Mouse (Mus musculus) c-Kit-positive CD71-positive TER-119-negative erythroid progenitor cells, embryonic 14.5 days (primary cell): ENCODE measurements around the gene Ccdc78.
"Not testable (repeated sequence)": the region's sequence is repeated elsewhere in the genome, so short reads cannot be mapped to it uniquely, and the experiment has no call there.

Experiments
- DNase-seq: peaks from one replicate; pipeline ENCODE4 v3.0.0-alpha.2; 2013; ENCODE audit warnings: low read depth

The Ccdc78 gene

GRCm38 (mm10) chr17:25783086-25783485, 3.3 kb upstream of the Ccdc78 start:
- no peak for DNase-seq

DNA sequence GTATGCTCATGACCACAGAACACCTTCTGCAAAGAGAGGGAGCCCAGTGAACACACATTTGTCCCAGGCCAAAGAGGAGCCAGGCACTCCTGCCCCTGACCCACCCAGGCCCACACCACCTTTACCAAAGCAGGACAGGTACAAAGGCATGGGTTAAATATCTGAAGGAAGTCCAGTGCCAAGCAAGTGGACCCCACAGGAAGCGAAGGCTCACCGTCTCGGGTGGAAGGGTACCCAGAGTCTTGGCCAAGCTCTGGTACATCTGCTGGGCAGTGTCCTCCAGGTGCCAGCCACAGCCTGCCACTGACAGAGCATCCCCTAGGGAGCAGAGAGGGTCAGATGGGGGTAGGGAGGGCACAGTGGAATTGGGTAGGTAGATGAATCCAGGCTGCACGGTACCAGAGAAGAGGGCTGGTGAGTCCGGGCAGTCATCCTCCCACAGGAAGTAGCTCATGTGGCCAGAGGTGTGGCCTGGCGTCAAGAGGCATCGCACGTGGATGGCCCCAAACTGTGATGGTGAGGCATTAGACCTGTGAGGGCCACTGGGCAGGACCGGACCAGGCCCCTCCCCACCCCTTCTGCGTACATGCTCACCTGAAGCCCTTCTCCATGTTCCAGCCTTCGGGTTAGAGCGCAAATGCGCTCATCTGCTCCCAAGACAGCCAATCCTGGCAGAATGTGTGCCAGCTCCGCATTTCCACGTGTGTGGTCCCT, 2.4 kb upstream of the Ccdc78 start:
- DNase-seq: no peak

GRCm38 (mm10) chr17:25785281-25785745, 1.1 kb upstream of the Ccdc78 start, which contains the start of gene Haghl:
Gene Haghl (minus strand): TSS chr17:25785673.
- DNase-seq: peak; percentile 94

- no peak for DNase-seq
These were observed 563 bp downstream of the Ccdc78 start for GRCm38 (mm10) chr17:25786781-25787504.

DNA sequence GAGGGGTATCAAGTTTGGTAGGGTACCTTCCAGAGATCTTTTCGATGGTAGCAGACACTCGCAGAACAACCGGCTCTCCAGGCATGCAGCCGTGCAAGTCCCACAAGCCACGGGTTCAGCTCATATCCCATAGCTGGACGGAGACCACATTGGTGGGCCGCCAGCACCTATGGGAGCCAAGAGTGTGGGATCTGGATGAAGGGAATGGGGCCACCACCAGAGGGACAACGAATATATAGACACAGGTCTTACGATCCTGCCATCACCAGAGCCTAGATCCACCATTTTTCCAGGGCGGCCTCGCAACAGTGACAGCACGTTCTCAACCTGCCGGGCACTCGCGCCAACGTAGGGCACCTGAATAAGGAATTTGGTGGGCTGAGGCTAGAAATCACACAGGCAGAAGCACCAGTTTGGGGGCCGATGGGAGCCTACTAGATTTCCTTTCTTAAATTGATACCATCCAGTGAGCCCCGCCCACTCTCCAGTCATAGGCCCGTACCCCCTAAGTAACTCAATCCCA, 5.0 kb downstream of the Ccdc78 start:
- DNase-seq: no peak

DNA sequence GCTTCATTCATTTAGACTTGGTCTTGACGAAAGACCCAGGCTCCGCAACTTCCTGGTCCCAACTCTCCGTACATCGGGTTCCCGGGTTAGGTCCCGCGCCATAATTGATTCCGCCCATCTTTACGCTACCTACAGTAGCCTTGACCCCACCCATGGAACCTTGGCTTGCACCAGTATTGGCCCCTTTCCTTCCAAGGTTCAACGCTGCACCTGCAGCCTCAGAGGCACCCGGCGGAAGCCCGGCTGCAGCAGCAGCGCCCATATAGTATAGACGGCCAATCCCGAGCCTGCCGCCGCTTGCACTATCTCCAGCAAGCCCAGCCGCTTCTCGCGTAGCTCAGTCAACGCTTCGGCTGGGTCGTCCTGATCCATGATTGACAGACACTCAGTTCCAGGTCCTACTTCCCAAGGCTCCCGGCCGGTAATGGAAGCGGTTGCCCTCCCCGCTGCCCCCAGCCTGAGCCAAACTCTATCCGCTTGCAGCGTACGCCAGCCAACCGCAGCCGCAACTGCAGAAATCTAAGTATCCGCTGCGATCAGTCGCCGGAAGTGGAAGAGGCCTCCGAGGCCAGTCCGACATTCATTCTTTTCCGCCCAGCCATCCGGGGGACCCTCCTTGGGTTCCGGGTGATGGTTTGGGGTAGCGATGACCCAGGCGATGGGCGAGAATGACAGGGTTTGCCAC, 5.6 kb downstream of the Ccdc78 start:
- peak; percentile 82 for DNase-seq

DNA sequence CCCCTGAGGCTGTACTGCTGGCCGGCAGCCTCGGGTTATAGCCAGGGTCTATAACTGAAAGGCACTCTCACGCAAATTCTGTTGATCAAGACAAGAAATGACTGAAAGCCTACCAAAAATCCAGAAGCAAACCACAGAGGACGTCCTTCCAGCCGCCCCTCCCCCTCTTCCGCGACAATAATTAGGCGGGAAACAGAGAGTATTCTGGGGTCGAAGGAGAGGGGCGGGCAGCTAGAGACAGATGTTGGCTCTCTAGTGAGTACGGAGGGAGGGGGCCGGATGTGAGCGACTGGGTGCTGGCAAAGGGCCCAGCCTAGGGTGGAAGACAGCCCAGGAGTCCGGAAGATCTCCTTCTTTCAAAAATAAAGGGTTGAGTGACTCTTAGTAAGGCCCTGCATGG, 6.2 kb downstream of the Ccdc78 start, which contains the start of gene Fam173a:
TSS of gene Fam173a (minus strand) at position 287 of the 400 bp plus-strand sequence.
- peak; percentile 46 for DNase-seq

GRCm38 (mm10) chr17:25794197-25794596, 7.8 kb downstream of the Ccdc78 start:
- no peak for DNase-seq

DNA sequence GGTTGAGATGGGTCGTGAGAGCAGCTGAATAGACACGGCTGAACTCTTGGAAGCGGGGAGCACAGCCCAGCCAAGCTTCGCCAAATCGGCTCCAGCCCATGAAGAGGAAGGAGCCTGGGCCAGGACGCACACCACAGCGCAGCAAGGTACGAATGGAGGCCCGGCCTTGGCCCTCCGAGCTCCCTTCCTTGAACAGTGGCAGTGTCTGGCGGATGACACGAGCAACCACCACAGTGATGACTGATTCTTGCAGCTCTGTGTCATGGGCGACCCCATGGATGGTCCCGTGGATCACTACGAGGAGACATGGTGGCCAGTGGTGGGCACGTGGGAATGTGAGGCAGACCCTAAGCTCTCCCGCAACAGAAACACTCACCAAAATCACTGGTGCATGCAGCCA, 8.6 kb downstream of the Ccdc78 start:
- DNase-seq: no peak

DNA sequence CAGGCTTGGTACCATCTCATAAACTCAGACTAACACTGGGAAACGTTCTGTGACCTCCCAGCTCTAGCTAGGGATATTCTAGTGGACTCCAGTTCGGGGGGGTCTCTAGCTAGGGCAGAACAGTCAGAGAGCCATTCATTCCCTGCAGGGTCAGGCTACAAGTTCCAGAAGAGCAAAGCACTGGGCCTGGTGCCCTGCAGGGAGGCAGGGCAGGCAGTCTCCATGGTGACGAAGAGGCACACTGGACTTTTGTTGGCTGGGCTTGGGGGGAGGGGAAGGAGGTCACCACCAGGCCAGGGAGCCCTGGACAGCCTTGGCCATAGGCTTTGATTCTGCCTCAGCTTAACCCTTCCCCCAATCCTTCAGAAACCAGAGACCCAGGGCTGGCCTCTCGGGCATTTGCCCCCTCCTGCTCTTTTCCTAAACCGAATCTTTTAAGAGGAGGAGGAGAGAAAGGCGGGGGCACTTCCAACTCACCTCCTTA, 9.3 kb downstream of the Ccdc78 start, which contains the start of gene AC134908.4:
TSS of gene AC134908.4 (minus strand) at position 51 of the 484 bp plus-strand sequence.
- no peak for DNase-seq

- no peak for DNase-seq
These were observed 9.9 kb downstream of the Ccdc78 start for GRCm38 (mm10) chr17:25796211-25796771.

- DNase-seq: peak; percentile 77
These were observed 10.6 kb downstream of the Ccdc78 start, which contains the start of gene Metrn for GRCm38 (mm10) chr17:25796951-25797369. Gene Metrn (minus strand): TSS chr17:25797136.

DNA sequence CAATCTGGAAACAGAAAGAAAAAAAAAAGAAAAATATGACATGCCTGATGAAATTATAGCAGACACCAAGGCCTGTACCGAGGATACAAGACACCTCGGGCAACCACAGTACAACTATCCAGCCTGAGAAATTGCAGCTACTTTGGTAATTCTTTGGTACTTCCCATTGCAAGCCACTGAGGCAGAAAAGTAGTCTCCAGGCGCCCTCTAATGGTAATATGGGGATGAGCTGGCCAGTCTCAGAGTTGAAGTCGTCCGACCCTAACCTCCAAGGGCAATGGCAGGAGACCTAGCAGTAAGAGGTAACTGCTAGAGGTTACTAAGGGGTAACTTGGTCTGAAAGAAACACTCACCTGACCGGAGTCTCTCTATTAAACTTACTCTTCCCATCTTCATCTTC, 14.6 kb downstream of the Ccdc78 start:
- peak; percentile 73 for DNase-seq

DNA sequence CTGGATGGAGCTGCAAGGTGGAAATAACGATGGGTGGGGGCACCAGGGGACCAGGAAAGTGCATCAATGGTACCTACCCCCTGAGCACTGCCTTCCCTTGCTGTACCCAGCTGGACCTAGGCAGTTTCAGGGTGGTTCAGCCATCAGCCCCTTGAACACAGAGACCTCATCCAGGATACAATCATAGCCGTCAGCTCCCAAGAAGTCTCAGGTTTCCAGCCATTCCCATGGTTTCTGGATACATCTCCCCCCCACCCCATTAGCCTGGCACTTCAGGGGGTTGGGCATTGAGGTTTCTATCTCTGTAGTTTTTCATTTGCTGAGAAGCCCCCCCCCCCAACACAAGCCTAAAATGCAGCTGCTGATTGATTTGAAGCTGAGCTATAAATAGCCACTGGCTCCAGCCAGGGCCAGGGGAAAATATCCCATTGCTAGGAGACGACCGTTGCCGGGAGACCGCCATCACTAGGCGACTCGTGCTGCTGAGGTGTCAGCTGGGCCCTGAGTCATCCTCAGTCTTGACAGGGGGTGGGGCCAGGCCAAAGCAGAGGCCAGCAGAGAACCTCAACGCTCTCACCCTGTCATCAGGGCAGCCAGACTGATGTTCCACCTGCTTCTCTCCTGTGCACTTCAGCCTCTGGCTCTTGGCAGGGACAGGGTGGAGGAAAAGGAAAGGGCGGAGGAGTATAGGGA, 16.6 kb downstream of the Ccdc78 start:
- no peak for DNase-seq

GRCm38 (mm10) chr17:25806507-25806906, 20.1 kb downstream of the Ccdc78 start:
- no peak for DNase-seq

DNA sequence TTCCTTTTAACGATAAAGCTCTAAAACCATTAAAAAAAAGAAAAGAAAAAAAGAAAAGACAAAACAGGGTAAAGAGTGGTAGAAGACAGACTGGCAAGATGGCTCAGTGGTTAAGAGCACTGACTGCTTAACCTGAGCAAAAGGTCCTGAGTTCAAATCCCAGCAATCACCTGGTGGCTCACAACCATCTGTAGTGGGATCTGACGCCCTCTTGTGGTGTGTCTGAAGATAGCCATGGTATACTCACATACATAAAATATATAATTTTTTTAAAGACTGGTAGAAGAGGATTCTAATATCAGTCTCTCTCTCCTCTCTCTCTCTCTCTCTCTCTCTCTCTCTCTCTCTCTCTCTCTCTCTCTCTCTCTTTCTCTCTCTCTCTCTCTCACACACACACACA, 21.1 kb downstream of the Ccdc78 start:
- DNase-seq: not testable (repeated sequence)

DNA sequence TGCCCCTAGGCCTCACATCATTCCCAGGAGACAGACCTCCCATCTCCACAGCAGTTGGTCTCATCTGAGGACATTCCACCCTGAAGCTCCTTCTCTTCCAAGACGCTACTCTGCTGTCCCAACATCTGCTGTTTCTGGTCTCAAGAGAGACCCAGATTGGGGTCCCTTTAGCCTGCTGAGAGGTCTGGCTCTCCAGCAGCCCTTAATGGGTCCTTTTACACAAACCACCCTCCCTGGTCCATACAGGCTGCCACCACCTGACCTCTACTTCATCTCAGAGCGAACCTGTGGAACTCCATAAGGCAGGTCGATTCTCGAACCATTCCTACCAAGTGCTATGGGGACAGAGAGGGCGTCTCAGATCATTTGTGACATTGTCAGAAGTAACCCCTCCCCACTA, 21.6 kb downstream of the Ccdc78 start:
- DNase-seq: no peak

- DNase-seq: no peak
These were observed 22.6 kb downstream of the Ccdc78 start, which contains the start of gene Fbxl16 for GRCm38 (mm10) chr17:25808789-25809605. Gene Fbxl16 (plus strand): TSS chr17:25809085.

GRCm38 (mm10) chr17:25809606-25810340, 23.4 kb downstream of the Ccdc78 start:
- no peak for DNase-seq
